Mouse (Mus musculus) lung, postnatal 0 days (tissue): ENCODE data around the gene Parp16. TPM values are rescaled to one million over a fixed set of nuclear protein-coding genes. Genes with fewer than 3 reads are reported as not detected.
A peak's percentile ranks its signal among the peaks of the same experiment; 100 is the strongest.

ENCODE experiments used
- ATAC-seq: fragments of 200-750 bp; cut with Nextera tagmentation; 2 replicates; pipeline ENCODE4 v1.8.0; 2017; ENCODE audit warnings: moderate library complexity
- DNase-seq: peaks from one replicate; pipeline ENCODE4 v3.0.0-alpha.2; 2016; ENCODE audit warnings: low spot score
- H3K27ac ChIP-seq: fragments of 300-500 bp; sonication (generic); 2 replicates; pipeline ENCODE4 v1.5.1; 2014; ENCODE audit warnings: antibody characterized with exemption, mild to moderate bottlenecking, low read length, mixed read lengths
- H3K27me3 ChIP-seq: fragments of 300-500 bp; sonication (generic); replicated peaks from 2 replicates; pipeline ENCODE4 v1.6.1; 2014; ENCODE audit warnings: low read length, mixed read lengths; ENCODE audit not compliant: insufficient read depth
- H3K36me3 ChIP-seq: fragments of 300-500 bp; sonication (generic); 2 replicates; pipeline ENCODE4 v1.6.1; 2014; ENCODE audit warnings: low read length, mixed read lengths; ENCODE audit not compliant: insufficient read depth
- H3K4me1 ChIP-seq: fragments of 300-500 bp; sonication (generic); 2 replicates; pipeline ENCODE4 v1.6.1; 2014; ENCODE audit warnings: antibody characterized with exemption, low read depth, low read length, mixed read lengths; ENCODE audit not compliant: insufficient read depth
- H3K4me2 ChIP-seq: fragments of 300-500 bp; sonication (generic); replicated peaks from 2 replicates; pipeline ENCODE4 v1.6.1; 2014; ENCODE audit warnings: low read depth, mild to moderate bottlenecking, low read length, moderate library complexity, mixed read lengths
- H3K4me3 ChIP-seq: fragments of 300-500 bp; sonication (generic); 2 replicates; pipeline ENCODE4 v1.5.1; 2014; ENCODE audit warnings: low read depth, low read length
- H3K9ac ChIP-seq: fragments of 300-500 bp; sonication (generic); replicated peaks from 2 replicates; pipeline ENCODE4 v1.6.1; 2014; ENCODE audit warnings: low read depth, mild to moderate bottlenecking
- H3K9me3 ChIP-seq: fragments of 300-500 bp; sonication (generic); 2 replicates; pipeline ENCODE4 v1.6.1; 2016; ENCODE audit warnings: low read length, mixed read lengths
- CTCF ChIP-seq: IDR thresholded peaks from 2 replicates; pipeline ENCODE4 v1.5.1; 2016; ENCODE audit warnings: antibody characterized with exemption, mild to moderate bottlenecking
- EP300 ChIP-seq: IDR thresholded peaks from 2 replicates; pipeline ENCODE4 v1.6.1; 2016; ENCODE audit warnings: antibody characterized with exemption, mild to moderate bottlenecking, control low read depth
- whole genome bisulfite sequencing: fragments of 180-500 bp; shearing (Covaris S2); extraction: QIAGEN DNeasy Blood & Tissue Kit; methylation state at CpG from one replicate; pipeline ENCODE4 v1.1.7; 2014; 5-methylcytosine and 5-hydroxymethylcytosine counted together
- polyA plus RNA-seq: library from polyadenylated mRNA; unstranded; fragments of >200 nt; fragmentation: Nextera tagmentation; extraction: Ambion mirVana; gene quantifications from 2 replicates; pipeline ENCODE4 v1.2.1, GENCODE M21; 2015

Parp16 gene
- polyA plus RNA-seq, 1 experiment from 2014 or later = 5.3 TPM

DNA sequence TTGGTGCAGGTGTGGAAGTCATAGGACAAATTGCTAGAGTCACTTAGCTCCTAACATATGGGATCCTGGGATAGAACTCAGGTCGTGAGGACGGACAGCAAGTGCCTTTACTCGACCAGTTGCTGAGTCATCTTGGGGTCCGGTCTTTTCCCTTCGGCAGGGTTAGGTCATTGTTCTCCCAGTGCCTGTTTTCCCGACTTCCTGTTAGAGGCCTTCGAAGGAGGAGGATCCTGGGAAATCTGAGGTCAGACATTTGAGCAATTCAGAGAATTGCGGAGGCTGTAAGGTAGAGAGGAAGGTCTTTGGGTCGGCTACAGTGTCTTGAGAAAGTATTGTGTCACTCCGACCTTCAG, 19.2 kb downstream of the Parp16 start:
- peak; percentile 50 for ATAC-seq
- 10% methylated on average over 10 of the region's 10 CpGs for WGBS
- H3K36me3 ChIP-seq = no peaks in the 10 kb centered on the region
- peak overlapping the region; percentile 62 for H3K4me3 ChIP-seq
- peaks cover 7% of the 10 kb centered on the region; the same call in 1 of the 2 replicates for H3K4me1 ChIP-seq
- no peak for TF ChIP-seq EP300
- no peak for TF ChIP-seq CTCF
- peak overlapping the region; percentile 77 for H3K27ac ChIP-seq
- no peaks in the 10 kb centered on the region for H3K9me3 ChIP-seq
- peak; percentile 89 for DNase-seq
- H3K27me3 ChIP-seq = no peaks in the 10 kb centered on the region
- peak overlapping the region; percentile 94 for H3K4me2 ChIP-seq
- H3K9ac ChIP-seq = peak overlapping the region; percentile 76

DNA sequence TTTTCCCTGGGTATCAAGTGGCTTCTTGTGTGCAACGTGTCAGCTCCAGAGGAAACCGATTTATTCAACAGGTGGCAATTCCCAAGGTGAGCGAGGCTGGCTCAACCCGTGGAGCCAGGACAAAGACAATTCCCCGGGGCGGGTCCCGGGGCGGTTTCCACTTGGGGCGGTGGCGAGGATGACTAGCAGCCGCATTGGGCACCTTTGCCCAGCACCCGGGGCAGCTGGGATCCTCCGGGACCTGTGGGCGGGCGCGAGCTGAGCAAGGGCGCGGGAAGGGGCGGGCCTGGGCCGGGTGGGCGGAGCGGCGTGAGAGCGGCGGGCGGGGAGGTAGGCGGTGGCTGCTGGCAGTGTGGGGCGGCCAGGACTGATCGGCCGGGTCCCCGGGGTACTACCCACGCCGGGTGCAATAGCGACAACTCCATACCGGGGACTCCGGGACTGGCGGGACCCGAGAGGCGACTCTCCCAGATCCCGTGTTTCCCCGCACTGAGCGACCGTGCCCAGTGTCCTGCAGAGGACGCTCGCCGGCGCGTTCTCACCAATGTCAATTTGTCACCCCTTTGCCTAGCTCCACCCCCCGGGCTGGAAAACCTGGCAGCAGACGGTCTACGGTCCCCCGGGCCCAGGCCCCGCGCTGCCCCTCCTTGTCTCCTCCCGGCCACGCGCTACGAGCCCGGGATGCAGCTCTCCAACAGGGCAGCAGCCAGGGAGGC, 19.8 kb downstream of the Parp16 start:
- peak overlapping the region; percentile 62 for H3K4me3 ChIP-seq
- ATAC-seq = peak; percentile 96
- peak overlapping the region; percentile 76 for H3K9ac ChIP-seq
- no peaks in the 10 kb centered on the region for H3K27me3 ChIP-seq
- H3K27ac ChIP-seq = peak overlapping the region; percentile 77
- H3K4me2 ChIP-seq = peak overlapping the region; percentile 94
- 3% methylated on average over 40 of the region's 59 CpGs for WGBS
- H3K4me1 ChIP-seq = peaks cover 7% of the 10 kb centered on the region; the same call in 1 of the 2 replicates
- H3K9me3 ChIP-seq = no peaks in the 10 kb centered on the region
- H3K36me3 ChIP-seq = no peaks in the 10 kb centered on the region
- no peak for TF ChIP-seq EP300
- peak; percentile 65 for TF ChIP-seq CTCF
- peak; percentile 92 for DNase-seq

DNA sequence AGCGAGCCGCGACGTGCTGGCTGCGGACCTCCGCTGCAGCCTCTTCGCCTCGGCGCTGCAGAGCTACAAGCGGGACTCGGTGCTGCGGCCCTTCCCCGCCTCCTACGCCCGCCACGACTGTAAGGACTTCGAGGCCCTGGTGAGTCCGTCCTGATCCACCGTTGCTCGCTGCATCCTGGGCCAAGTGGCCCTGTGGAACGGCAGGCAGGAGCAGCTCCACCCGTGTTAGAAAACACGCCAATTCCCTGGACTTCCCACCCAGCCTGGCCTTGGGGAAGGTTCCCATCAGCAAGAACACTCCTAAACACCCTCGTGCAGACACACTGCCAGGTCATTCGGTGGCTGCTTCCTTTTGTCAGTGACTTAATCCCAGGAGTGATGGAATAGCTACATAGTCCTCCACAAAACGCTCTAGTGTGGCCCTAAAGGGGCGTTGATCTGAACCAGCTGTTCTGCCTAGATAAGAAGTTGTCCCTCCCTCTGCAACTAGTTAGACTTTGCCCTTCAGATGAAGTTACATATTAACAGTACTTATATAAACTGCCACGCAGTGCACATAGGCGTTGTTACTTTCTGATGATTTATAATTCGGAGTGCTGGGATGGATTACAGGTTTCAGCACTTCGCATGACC, 20.5 kb downstream of the Parp16 start:
- peak; percentile 82 for DNase-seq
- TF ChIP-seq CTCF = no peak
- 0 out of 2 replicates have a peak, but pooled peaks have one; percentile 30 for TF ChIP-seq EP300

DNA sequence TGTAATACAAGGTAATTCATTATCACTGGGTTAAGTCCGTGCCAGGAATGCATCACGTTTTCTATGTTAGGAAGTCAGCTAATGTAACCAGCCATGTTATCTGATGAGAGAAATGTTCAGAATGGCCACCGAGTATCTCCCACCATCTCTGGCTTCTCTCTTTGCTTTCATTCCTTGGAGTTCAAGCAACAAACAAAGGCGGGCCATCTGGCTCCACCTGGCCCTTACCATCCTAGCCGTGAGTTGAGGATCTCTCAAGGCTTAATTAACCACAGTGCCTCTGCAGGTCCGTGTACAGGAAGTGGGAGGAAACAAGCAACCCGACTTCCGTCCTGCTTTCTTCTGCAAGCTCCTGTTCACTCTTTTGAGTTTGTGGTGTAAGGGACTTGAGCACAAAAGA, 21.8 kb downstream of the Parp16 start:
- Histone ChIP-seq H3K9ac (no peak overlapping the region), H3K27ac (no peak overlapping the region), H3K36me3 (no peaks in the 10 kb centered on the region), H3K9me3 (no peaks in the 10 kb centered on the region), H3K4me2 (no peak overlapping the region), H3K27me3 (no peaks in the 10 kb centered on the region), H3K4me3 (no peak overlapping the region), H3K4me1 (peaks cover 7% of the 10 kb centered on the region; the same call in 1 of the 2 replicates)
- WGBS = 42% methylated on average over 8 of the region's 8 CpGs
- no peak for DNase-seq
- no peak for ATAC-seq
- TF ChIP-seq EP300 = no peak

More for the DNA sequence above, 20.5 kb downstream of the Parp16 start:
- peak; percentile 28 for ATAC-seq
- peak overlapping the region; percentile 77 for H3K27ac ChIP-seq
- peak overlapping the region; percentile 62 for H3K4me3 ChIP-seq
- peak overlapping the region; percentile 76 for H3K9ac ChIP-seq
- no peaks in the 10 kb centered on the region for H3K9me3 ChIP-seq
- H3K27me3 ChIP-seq = no peaks in the 10 kb centered on the region
- H3K4me1 ChIP-seq = peaks cover 7% of the 10 kb centered on the region; the same call in 1 of the 2 replicates
- peak overlapping the region; percentile 94 for H3K4me2 ChIP-seq
- H3K36me3 ChIP-seq = no peaks in the 10 kb centered on the region
- 6% methylated on average over 29 of the region's 31 CpGs for WGBS

DNA sequence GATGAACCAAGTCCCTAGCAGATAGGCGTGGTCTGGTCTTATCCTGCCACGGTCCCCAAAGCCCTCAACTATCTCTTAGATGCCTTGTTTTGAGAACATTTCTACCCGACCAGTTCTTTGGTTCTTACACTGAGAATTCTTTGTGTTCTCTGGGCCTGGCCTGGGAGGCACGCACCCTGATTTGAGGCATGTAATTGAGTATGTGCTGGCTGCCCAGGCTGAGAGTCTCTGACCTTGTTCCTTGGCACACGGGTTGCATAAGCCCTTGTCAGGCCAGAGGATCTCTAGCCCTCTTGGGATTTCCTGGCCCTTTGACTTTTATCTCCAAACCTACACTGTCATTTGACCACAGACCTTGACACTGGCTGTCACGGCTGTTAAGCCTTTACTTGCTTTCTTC, 22.5 kb downstream of the Parp16 start:
- no peak for DNase-seq
- TF ChIP-seq EP300 (no peak), CTCF (no peak)
- no peak overlapping the region for H3K4me2 ChIP-seq
- H3K27me3 ChIP-seq = no peaks in the 10 kb centered on the region
- 58% methylated on average over 6 of the region's 6 CpGs for WGBS
- H3K36me3 ChIP-seq = no peaks in the 10 kb centered on the region
- no peaks in the 10 kb centered on the region for H3K9me3 ChIP-seq
- ATAC-seq = no peak
- H3K9ac ChIP-seq = no peak overlapping the region
- no peak overlapping the region for H3K4me3 ChIP-seq
- peak overlapping the region; percentile 43; the same call in 1 of the 2 replicates for H3K27ac ChIP-seq
- H3K4me1 ChIP-seq = peaks cover 7% of the 10 kb centered on the region; the same call in 1 of the 2 replicates

DNA sequence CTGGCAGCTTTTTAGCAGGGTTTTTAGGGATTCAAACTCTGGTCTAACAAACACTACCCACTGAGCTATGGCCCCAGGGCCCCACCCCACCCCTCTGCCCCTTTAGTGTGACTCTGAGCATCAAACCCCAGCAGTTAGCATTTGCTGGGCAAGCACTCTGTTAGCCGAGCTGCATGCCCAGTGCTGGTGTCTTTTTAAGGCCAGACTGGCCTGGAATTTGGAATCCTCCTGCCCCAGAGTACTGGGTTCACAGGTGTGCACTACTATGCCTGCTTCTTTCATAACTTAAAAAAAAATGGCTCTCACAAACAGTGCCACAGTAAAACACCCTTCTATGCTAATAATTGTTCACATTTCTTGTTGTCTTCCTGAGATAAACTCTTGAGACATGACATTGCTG, 23.8 kb downstream of the Parp16 start:
- Histone ChIP-seq H3K9me3 (no peaks in the 10 kb centered on the region), H3K4me1 (peaks cover 7% of the 10 kb centered on the region; the same call in 1 of the 2 replicates), H3K9ac (no peak overlapping the region), H3K27ac (no peak overlapping the region), H3K36me3 (no peaks in the 10 kb centered on the region), H3K27me3 (no peaks in the 10 kb centered on the region), H3K4me2 (no peak overlapping the region), H3K4me3 (no peak overlapping the region)
- ATAC-seq (no peak), DNase-seq (no peak)
- no peak for TF ChIP-seq EP300
- TF ChIP-seq CTCF = no peak
- WGBS = 94% methylated on average over 1 of the region's 1 CpGs
